Mouse (Mus musculus) stomach, embryonic 16.5 days (tissue): ENCODE results near the gene Sirpb1b. TPM values are rescaled to one million over a fixed set of nuclear protein-coding genes. Genes with fewer than 3 reads are reported as not detected.
"Not testable (repeated sequence)": the region's sequence is repeated elsewhere in the genome, so short reads cannot be mapped to it uniquely, and the experiment has no call there.

Experiments
- ATAC-seq: fragments of 200-750 bp; cut with Nextera tagmentation; 2 replicates; pipeline ENCODE4 v1.8.0; 2017; ENCODE audit warnings: moderate number of reproducible peaks, moderate TSS enrichment; ENCODE audit not compliant: insufficient read depth, low FRiP score
- H3K27ac ChIP-seq: fragments of 300-500 bp; sonication (generic); 2 replicates; pipeline ENCODE4 v1.5.1; 2014; ENCODE audit warnings: low read length
- H3K27me3 ChIP-seq: fragments of 300-500 bp; sonication (generic); 2 replicates; pipeline ENCODE4 v1.6.1; 2014; ENCODE audit warnings: low read length, control low read depth, mixed read lengths; ENCODE audit not compliant: control insufficient read depth, insufficient read depth
- H3K36me3 ChIP-seq: fragments of 300-500 bp; sonication (generic); 2 replicates; pipeline ENCODE4 v1.6.1; 2014; ENCODE audit warnings: low read length; ENCODE audit not compliant: control insufficient read depth, insufficient read depth
- H3K4me1 ChIP-seq: fragments of 300-500 bp; sonication (generic); 2 replicates; pipeline ENCODE4 v1.6.1; 2014; ENCODE audit warnings: low read length, control low read depth, mixed read lengths; ENCODE audit not compliant: control insufficient read depth, insufficient read depth
- H3K4me2 ChIP-seq: fragments of 300-500 bp; sonication (generic); 2 replicates; pipeline ENCODE4 v1.6.1; 2014; ENCODE audit warnings: low read depth, low read length, mixed read lengths
- H3K4me3 ChIP-seq: fragments of 300-500 bp; sonication (generic); replicated peaks from 2 replicates; pipeline ENCODE4 v1.5.1; 2014; ENCODE audit warnings: mild to moderate bottlenecking, low read length
- H3K9ac ChIP-seq: fragments of 300-500 bp; sonication (generic); 2 replicates; pipeline ENCODE4 v1.6.1; 2014; ENCODE audit warnings: low read length
- H3K9me3 ChIP-seq: fragments of 300-500 bp; sonication (generic); replicated peaks from 2 replicates; pipeline ENCODE4 v1.6.1; 2016; ENCODE audit warnings: low read length, control low read depth; ENCODE audit not compliant: control insufficient read depth
- WGBS: fragments of 180-500 bp; shearing (Covaris S2); extraction: QIAGEN DNeasy Blood & Tissue Kit; methylation state at CpG from one replicate; pipeline ENCODE4 v1.1.7; 2014; 5-methylcytosine and 5-hydroxymethylcytosine counted together
- polyA plus RNA-seq: library from polyadenylated mRNA; unstranded; fragments of >200 nt; fragmentation: Nextera tagmentation; extraction: Ambion mirVana; gene quantifications from 2 replicates; pipeline ENCODE4 v1.2.1, GENCODE M21; 2015

Sirpb1b gene
- polyA plus RNA-seq: 0.16 and 0.48 TPM in 2 replicates

- not testable (repeated sequence) for H3K9ac ChIP-seq, H3K4me1 ChIP-seq, H3K36me3 ChIP-seq, H3K27me3 ChIP-seq, H3K4me3 ChIP-seq, H3K4me2 ChIP-seq, ATAC-seq, H3K9me3 ChIP-seq, H3K27ac ChIP-seq
- WGBS: no CpG with 5 or more reads among the region's 1 CpGs
Observed at GRCm38 (mm10) chr3:15574887-15575286, at the start of gene Sirpb1b. TSS of gene Sirpb1b (minus strand) at chr3:15575065.

DNA sequence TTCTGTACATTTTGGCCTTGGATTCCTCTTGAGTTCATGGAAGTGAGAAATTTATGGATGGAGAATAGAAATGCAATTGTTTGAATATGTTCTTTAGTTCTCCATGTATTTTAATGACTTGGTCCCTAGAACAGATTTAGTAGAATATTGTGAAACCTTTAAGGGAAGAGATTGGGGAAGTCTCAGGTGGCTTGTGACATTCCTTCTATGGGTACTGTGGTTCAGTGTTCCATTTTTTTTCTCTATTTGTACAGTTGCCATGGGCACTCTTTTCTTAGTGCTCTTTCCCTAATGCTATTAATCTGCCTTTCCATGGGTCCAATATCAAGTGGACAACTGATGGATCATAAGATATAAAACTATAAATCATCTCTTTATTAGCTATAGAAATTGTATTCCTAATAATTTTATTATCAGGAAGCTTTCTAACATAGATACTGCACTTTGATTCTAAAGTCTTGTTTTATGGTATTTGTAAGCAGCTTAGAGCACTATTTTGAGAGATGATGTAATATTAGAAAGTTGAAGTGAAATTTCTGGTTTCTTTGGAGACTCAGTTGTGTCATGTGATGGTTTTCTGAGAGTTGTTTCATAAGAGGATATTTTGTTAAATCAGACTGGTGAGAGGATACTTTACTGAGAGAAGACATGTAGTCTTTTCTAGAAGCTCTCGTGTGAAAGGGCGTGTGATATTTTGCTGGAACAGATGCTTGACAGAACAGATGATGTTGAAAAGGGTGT, 15.7 kb upstream of the Sirpb1b start:
- H3K9me3 ChIP-seq, H3K36me3 ChIP-seq, H3K9ac ChIP-seq, H3K27me3 ChIP-seq, ATAC-seq, H3K4me3 ChIP-seq, H3K4me2 ChIP-seq, H3K27ac ChIP-seq, H3K4me1 ChIP-seq: not testable (repeated sequence)
- WGBS: 85% methylated on average over 2 of the region's 2 CpGs

GRCm38 (mm10) chr3:15586665-15587064, 11.8 kb upstream of the Sirpb1b start:
- WGBS: 77% methylated on average over 1 of the region's 1 CpGs
- H3K4me2 ChIP-seq: not testable (repeated sequence)

GRCm38 (mm10) chr3:15583452-15583851, 8.6 kb upstream of the Sirpb1b start:
- 83% methylated on average over 1 of the region's 1 CpGs for WGBS
- no peak for ATAC-seq
- Histone ChIP-seq H3K9me3 (peaks cover 5% of the 10 kb centered on the region; the same call in 1 of the 2 replicates), H3K27me3 (no peaks in the 10 kb centered on the region), H3K27ac (no peak overlapping the region), H3K4me2 (no peak overlapping the region), H3K4me3 (no peak overlapping the region), H3K4me1 (no peaks in the 10 kb centered on the region), H3K9ac (no peak overlapping the region), H3K36me3 (no peaks in the 10 kb centered on the region)

More at GRCm38 (mm10) chr3:15586665-15587064, 11.8 kb upstream of the Sirpb1b start:
- H3K27me3 ChIP-seq, H3K36me3 ChIP-seq, H3K4me1 ChIP-seq, H3K27ac ChIP-seq, ATAC-seq, H3K9me3 ChIP-seq, H3K9ac ChIP-seq, H3K4me3 ChIP-seq: not testable (repeated sequence)

DNA sequence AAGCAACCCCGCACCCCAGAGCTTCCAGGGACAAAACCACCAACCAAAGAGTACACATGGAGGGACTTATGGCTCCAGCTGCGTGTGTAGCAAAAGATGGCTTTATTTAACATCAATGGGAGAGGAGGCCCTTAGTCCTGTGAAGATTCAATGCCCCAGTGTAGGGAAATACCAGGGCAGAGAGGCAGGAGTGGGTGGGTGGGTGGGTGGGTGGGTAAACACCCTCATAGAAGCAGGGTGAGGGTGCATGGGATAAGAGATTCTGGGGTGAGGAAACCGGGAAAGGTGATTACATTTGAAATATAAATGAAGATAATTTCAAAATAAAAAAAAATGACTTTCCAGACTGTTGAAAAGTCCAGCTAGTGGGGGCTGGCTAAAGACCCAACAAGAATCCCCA, 8.1 kb upstream of the Sirpb1b start:
- H3K4me2 ChIP-seq, H3K36me3 ChIP-seq, H3K4me3 ChIP-seq, H3K4me1 ChIP-seq, H3K27ac ChIP-seq, ATAC-seq, H3K9me3 ChIP-seq, H3K9ac ChIP-seq, H3K27me3 ChIP-seq: not testable (repeated sequence)
- WGBS: 77% methylated on average over 3 of the region's 3 CpGs

DNA sequence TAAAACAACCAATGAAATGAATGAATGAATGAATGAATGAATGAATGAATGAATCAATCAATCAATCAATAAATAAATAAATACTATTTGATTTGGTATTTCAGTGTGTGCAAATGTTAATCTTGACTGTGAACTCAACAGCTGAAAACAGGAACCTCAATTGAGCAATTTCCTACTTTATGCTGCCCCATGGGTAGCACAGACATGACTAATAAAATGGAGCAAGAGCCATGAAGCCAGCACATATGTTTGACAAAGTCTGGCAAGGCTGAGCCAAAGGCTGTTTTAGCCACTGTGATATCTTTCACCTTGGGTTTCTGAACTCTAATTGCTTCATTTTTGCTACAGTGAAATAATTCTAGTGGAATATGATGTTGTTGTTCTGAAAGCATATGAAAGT, 1.6 kb upstream of the Sirpb1b start:
- ATAC-seq, H3K36me3 ChIP-seq, H3K9me3 ChIP-seq, H3K27ac ChIP-seq, H3K4me3 ChIP-seq, H3K4me1 ChIP-seq, H3K9ac ChIP-seq, H3K27me3 ChIP-seq, H3K4me2 ChIP-seq: not testable (repeated sequence)

- no peaks in the 10 kb centered on the region for H3K27me3 ChIP-seq
- no peaks in the 10 kb centered on the region for H3K9me3 ChIP-seq
- H3K4me3 ChIP-seq: no peak overlapping the region
- H3K27ac ChIP-seq: no peak overlapping the region
- H3K4me1 ChIP-seq: no peaks in the 10 kb centered on the region
- H3K36me3 ChIP-seq: no peaks in the 10 kb centered on the region
- no peak for ATAC-seq
- no peak overlapping the region for H3K4me2 ChIP-seq
- H3K9ac ChIP-seq: no peak overlapping the region
Observed at GRCm38 (mm10) chr3:15528589-15528988, 46.3 kb downstream of the Sirpb1b start.

GRCm38 (mm10) chr3:15513608-15514007, 61.3 kb downstream of the Sirpb1b start:
- H3K9ac ChIP-seq, H3K27me3 ChIP-seq, H3K4me2 ChIP-seq, ATAC-seq, H3K9me3 ChIP-seq, H3K36me3 ChIP-seq, H3K4me3 ChIP-seq, H3K4me1 ChIP-seq, H3K27ac ChIP-seq: not testable (repeated sequence)
- WGBS: 84% methylated on average over 9 of the region's 11 CpGs

DNA sequence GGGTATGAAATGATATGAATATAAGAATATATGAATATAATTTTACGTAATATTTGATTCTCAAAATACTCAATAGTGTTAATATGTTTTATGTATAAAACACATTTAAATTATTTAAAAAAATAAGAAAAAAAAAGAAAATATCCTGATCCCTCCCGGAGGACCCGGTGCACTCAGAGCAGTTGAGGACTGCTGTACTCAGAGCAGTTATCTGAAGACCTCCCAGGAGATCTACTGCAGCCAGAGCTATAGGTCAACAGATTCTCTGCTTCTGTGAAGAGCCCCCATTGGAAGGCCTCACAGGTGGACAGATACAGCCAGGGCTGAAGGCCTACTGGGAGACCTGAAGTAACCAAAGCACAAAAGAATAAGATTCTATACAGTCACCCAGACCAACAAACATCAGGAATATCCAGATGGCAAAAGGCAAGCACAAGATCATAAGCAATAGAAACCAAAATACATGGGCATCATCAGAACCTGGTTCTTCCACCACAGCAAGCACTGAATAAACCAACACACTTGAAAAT, 67.0 kb downstream of the Sirpb1b start:
- not testable (repeated sequence) for H3K27me3 ChIP-seq, H3K4me2 ChIP-seq, H3K27ac ChIP-seq, H3K9me3 ChIP-seq, H3K36me3 ChIP-seq, H3K4me1 ChIP-seq, H3K9ac ChIP-seq, H3K4me3 ChIP-seq, ATAC-seq
- 80% methylated on average over 3 of the region's 3 CpGs for WGBS
